Mouse (Mus musculus) midbrain, embryonic 14.5 days (tissue): ENCODE measurements at regions not wholly inside any gene's neighbourhood (a gene's known extent, or its start where the extent isn't known, plus 50 kb on each side); places are given as distances from the start of the nearest gene placed in this dataset.

ENCODE experiments used
- ATAC-seq: fragments of 200-750 bp; cut with Nextera tagmentation; 2 replicates; pipeline ENCODE4 v1.8.0; 2017; ENCODE audit warnings: moderate number of reproducible peaks, moderate library complexity; ENCODE audit not compliant: low FRiP score, low TSS enrichment
- DNase-seq: peaks from one replicate; pipeline ENCODE4 v3.0.0-alpha.2; 2015
- H3K27ac ChIP-seq: fragments of 300-500 bp; sonication (generic); replicated peaks from 2 replicates; pipeline ENCODE4 v1.5.1; 2014; ENCODE audit warnings: mild to moderate bottlenecking, low read depth, low read length, moderate library complexity
- H3K27me3 ChIP-seq: fragments of 300-500 bp; sonication (generic); 2 replicates; pipeline ENCODE4 v1.6.1; 2014; ENCODE audit warnings: low read length, control low read depth, mixed read lengths; ENCODE audit not compliant: control insufficient read depth, insufficient read depth
- H3K36me3 ChIP-seq: fragments of 300-500 bp; sonication (generic); 2 replicates; pipeline ENCODE4 v1.6.1; 2014; ENCODE audit warnings: low read length, control low read depth; ENCODE audit not compliant: control insufficient read depth, insufficient read depth
- H3K4me1 ChIP-seq: fragments of 300-500 bp; sonication (generic); 2 replicates; pipeline ENCODE4 v1.6.1; 2014; ENCODE audit warnings: mild to moderate bottlenecking, antibody characterized with exemption, low read length, control low read depth; ENCODE audit not compliant: control insufficient read depth, insufficient read depth
- H3K4me2 ChIP-seq: fragments of 300-500 bp; sonication (generic); 2 replicates; pipeline ENCODE4 v1.6.1; 2014; ENCODE audit warnings: mild to moderate bottlenecking, low read length, moderate library complexity
- H3K4me3 ChIP-seq: fragments of 300-500 bp; sonication (generic); replicated peaks from 2 replicates; pipeline ENCODE4 v1.5.1; 2014; ENCODE audit warnings: low read depth, low read length
- H3K9ac ChIP-seq: fragments of 300-500 bp; sonication (generic); replicated peaks from 2 replicates; pipeline ENCODE4 v1.6.1; 2014; ENCODE audit warnings: mild to moderate bottlenecking, low read length, moderate library complexity
- H3K9me3 ChIP-seq: fragments of 300-500 bp; sonication (generic); 2 replicates; pipeline ENCODE4 v1.6.1; 2016; ENCODE audit warnings: low read length, control low read depth, mixed read lengths; ENCODE audit not compliant: control insufficient read depth
- WGBS: fragments of 180-500 bp; shearing (Covaris S2); extraction: QIAGEN DNeasy Blood & Tissue Kit; methylation state at CpG from one replicate; pipeline ENCODE4 v1.1.7; 2014; 5-methylcytosine and 5-hydroxymethylcytosine counted together

DNA sequence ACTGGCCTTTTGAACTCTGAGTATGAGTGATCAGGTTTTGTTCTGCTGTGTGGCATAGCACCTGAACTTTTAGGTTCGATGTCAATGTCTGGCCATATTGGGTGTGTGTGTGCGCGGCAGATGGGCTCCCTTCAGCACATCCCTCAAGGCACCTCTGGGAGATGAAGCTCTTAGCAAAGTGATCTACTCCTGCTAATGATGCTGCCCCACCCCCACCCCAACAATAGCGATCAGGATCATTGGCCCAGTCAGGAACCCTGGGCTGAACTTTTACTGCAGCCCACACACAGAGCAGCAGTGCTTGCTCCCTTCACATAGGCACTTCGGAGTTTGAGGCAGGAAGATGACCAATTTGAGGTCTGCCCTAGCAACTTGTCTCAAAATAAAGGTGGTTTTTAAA, 141.9 kb upstream of the Lrig1 start:
- no peaks in the 10 kb centered on the region for H3K36me3 ChIP-seq
- WGBS: 77% methylated on average over 5 of the region's 5 CpGs
- H3K4me3 ChIP-seq: no peak overlapping the region
- no peaks in the 10 kb centered on the region for H3K4me1 ChIP-seq
- ATAC-seq (no peak), DNase-seq (no peak)
- no peak overlapping the region for H3K27ac ChIP-seq
- no peak overlapping the region for H3K4me2 ChIP-seq
- H3K27me3 ChIP-seq: no peaks in the 10 kb centered on the region
- no peak overlapping the region for H3K9ac ChIP-seq
- H3K9me3 ChIP-seq: no peaks in the 10 kb centered on the region

DNA sequence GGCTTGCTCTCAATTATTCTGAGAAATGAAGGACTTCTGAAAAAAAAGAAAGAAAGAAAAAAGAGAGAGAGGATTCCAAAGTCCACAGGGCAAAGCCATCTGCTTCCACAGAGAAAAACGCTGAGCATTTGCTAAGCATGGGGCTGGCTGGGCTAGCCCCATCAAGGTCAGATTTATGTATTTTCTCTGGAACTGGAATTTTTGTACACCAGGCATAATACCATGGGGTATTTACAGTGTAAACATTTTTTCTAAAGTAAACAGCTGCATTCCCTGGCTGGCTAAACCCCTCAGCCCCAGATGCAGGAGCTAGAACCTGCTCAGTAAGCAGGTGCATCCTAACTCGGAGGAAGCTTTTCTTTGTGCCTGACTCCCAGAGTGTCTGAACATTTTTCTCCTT, 135.8 kb upstream of the Lrig1 start:
- no peaks in the 10 kb centered on the region for H3K36me3 ChIP-seq
- H3K9ac ChIP-seq: no peak overlapping the region
- no peaks in the 10 kb centered on the region for H3K9me3 ChIP-seq
- WGBS: 60% methylated on average over 2 of the region's 2 CpGs
- H3K4me2 ChIP-seq: no peak overlapping the region
- no peak overlapping the region for H3K4me3 ChIP-seq
- H3K27ac ChIP-seq: no peak overlapping the region
- DNase-seq (no peak), ATAC-seq (no peak)
- H3K4me1 ChIP-seq: no peaks in the 10 kb centered on the region
- H3K27me3 ChIP-seq: no peaks in the 10 kb centered on the region

DNA sequence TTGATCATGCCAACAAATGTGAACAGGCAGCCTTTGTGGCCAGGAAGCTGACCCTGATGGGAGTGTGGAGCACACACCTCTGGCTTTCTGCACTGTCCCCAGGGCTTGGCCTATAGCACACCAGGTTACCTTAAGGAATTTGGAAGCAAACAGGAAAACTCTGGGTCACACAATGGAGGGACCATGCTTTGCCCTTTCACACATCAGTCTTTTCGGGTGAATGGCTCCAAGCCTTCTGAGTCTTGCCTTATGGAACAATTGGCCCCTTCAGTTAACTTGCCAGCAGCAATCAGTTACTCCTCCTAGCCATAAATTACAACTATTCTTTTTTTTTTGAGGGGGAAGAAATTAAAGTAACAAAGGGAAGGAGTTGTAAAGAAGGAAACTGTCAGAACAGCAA, 134.6 kb upstream of the Lrig1 start:
- H3K9ac ChIP-seq: no peak overlapping the region
- no peaks in the 10 kb centered on the region for H3K9me3 ChIP-seq
- ATAC-seq (no peak), DNase-seq (no peak)
- no peaks in the 10 kb centered on the region for H3K27me3 ChIP-seq
- no peak overlapping the region for H3K4me2 ChIP-seq
- H3K4me3 ChIP-seq: no peak overlapping the region
- no peaks in the 10 kb centered on the region for H3K36me3 ChIP-seq
- no peaks in the 10 kb centered on the region for H3K4me1 ChIP-seq
- H3K27ac ChIP-seq: no peak overlapping the region
- WGBS: 40% methylated on average over 1 of the region's 1 CpGs

DNA sequence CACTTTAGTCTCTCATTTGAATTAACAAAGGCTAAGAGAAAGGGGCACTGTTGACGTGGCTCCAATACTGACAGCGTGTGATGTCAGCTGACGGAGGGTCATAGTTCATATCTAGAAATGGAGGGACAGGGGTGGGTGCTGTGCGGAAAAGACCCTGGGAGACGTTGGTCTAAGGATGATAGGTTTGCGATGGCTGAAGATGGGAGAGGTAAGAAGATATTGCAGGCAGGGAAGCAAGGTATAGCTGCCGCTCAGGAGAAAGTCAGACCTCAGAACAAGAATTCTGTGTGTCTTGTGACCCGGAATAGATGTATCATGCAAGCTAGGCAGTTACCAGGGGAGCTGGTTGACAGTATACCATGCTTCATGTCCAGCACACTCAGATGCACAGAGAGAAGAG, 130.8 kb upstream of the Lrig1 start:
- no peak overlapping the region for H3K27ac ChIP-seq
- 88% methylated on average over 8 of the region's 8 CpGs for WGBS
- no peak overlapping the region for H3K9ac ChIP-seq
- ATAC-seq (no peak), DNase-seq (no peak)
- H3K4me3 ChIP-seq: no peak overlapping the region
- no peak overlapping the region for H3K4me2 ChIP-seq
- H3K4me1 ChIP-seq: no peaks in the 10 kb centered on the region
- H3K36me3 ChIP-seq: no peaks in the 10 kb centered on the region
- H3K9me3 ChIP-seq: no peaks in the 10 kb centered on the region
- H3K27me3 ChIP-seq: no peaks in the 10 kb centered on the region

DNA sequence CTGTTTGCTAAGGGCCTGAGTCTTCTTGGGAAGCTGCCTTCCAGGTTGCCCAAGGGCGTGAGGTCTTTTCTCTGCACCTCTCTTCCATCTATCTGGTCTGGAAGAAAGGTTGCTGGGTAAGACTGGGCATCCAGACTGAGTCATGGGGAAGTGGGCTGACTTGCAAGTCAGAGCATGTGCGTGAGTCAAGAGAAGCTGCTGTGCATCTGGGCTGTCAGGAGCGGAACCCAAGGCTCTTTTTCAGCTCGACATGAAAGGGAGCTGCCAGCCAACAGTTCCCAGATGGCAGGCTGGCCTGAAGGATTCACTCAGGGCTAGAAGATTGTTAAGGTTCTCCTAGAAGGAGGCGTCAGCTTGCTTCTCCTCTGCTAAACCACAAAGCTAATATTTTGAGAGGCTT, 129.3 kb upstream of the Lrig1 start:
- ATAC-seq (no peak), DNase-seq (no peak)
- H3K36me3 ChIP-seq: no peaks in the 10 kb centered on the region
- no peaks in the 10 kb centered on the region for H3K27me3 ChIP-seq
- H3K4me1 ChIP-seq: no peaks in the 10 kb centered on the region
- no peak overlapping the region for H3K27ac ChIP-seq
- no peak overlapping the region for H3K9ac ChIP-seq
- H3K4me2 ChIP-seq: no peak overlapping the region
- H3K4me3 ChIP-seq: no peak overlapping the region
- 87% methylated on average over 5 of the region's 5 CpGs for WGBS
- no peaks in the 10 kb centered on the region for H3K9me3 ChIP-seq

DNA sequence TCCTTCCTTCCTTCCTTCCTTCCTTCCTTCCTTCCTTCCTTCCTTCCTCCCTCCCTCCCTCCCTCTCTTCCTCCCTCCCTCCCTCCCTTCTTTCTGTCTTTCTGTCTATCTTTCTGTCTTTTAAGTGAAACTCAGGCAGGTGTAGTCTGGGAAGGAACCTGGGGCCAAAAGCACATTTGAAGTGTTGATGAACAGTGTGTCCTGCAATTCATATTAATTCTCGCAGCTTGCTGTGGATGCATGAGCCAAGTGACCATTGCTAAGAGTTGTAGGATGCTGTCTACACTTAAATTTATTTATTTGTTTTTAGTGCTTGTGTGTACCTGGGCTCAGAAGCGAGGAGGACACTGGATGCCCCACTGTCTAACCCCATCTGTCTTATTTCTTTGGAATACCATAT, 126.7 kb upstream of the Lrig1 start:
- no peak overlapping the region for H3K4me2 ChIP-seq
- no peak overlapping the region for H3K9ac ChIP-seq
- WGBS: 83% methylated on average over 2 of the region's 2 CpGs
- H3K27ac ChIP-seq: no peak overlapping the region
- no peaks in the 10 kb centered on the region for H3K4me1 ChIP-seq
- DNase-seq (peak; percentile 37), ATAC-seq (no peak)
- no peaks in the 10 kb centered on the region for H3K27me3 ChIP-seq
- no peaks in the 10 kb centered on the region for H3K36me3 ChIP-seq
- no peak overlapping the region for H3K4me3 ChIP-seq
- no peaks in the 10 kb centered on the region for H3K9me3 ChIP-seq

DNA sequence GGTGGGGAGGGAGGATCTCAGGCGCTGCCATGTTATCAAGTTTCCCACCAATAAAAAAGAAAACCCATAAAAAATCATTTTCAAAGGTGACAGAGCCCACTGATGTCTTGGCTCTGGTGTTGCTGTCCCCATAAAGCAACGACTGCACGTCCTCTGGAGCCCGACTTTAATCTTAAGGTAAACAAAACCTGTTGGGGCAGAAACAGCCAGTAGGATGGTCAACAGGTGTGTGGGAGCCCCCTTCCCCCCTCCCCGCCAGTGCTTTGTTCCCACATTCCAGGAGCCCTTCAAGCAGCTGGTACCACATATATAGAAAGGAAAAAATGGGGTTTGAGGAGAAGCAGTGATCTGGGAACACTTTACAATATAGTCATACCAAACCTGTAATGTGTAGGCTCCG, 118.3 kb upstream of the Lrig1 start:
- Histone ChIP-seq H3K27ac (no peak overlapping the region), H3K36me3 (no peaks in the 10 kb centered on the region), H3K4me1 (0 out of 2 replicates have a peak, but pooled peaks cover 4% of the 10 kb centered on the region), H3K4me3 (no peak overlapping the region), H3K9ac (no peak overlapping the region), H3K9me3 (no peaks in the 10 kb centered on the region), H3K27me3 (no peaks in the 10 kb centered on the region), H3K4me2 (no peak overlapping the region)
- whole genome bisulfite sequencing: 68% methylated on average over 6 of the region's 6 CpGs
- no peak for ATAC-seq
- DNase-seq: no peak

DNA sequence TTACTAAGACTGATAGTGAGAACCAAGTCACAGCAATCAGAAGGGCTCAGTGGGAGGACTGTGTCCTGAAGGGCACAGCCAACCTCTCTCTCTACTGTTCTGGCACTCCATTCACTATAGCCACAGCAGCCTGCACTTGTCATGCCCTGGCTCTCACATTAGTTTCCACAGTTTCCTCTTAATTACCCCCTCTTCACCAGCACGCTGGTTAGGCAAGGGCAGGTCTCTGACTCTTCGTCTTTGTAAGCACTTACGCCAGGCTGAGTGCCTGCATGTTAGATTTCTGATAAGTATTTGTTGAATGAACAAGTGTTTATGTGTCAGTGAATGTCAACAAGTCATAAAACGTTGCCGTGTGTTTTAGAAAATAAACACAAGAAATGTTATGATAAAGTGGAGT, 116.2 kb upstream of the Lrig1 start:
- ATAC-seq: no peak

DNA sequence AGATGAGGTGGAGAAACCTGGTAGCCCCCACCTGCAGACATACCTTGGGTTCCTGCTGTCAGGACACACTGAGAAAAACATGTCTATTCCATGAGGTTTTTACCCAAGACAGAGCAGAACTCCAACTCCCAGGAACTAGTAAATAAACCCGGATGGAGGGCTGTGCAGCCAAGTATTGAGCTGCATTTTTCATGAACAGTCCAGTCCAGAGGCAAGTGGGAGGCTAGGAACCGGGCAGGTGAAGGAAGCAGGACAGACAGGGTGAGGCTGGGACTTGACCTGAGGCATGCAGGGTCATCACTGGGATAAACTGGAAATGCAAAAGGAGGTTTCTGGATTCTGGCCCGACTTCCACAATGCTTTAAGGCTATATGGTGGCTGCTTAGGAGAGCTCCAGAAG, 114.8 kb upstream of the Lrig1 start:
- Histone ChIP-seq H3K4me1 (0 out of 2 replicates have a peak, but pooled peaks cover 4% of the 10 kb centered on the region), H3K4me3 (no peak overlapping the region), H3K27ac (no peak overlapping the region), H3K36me3 (no peaks in the 10 kb centered on the region), H3K27me3 (no peaks in the 10 kb centered on the region), H3K4me2 (no peak overlapping the region), H3K9ac (no peak overlapping the region), H3K9me3 (no peaks in the 10 kb centered on the region)
- ATAC-seq (no peak; the same call in 1 of the 2 replicates), DNase-seq (no peak)
- 48% methylated on average over 3 of the region's 3 CpGs for WGBS

More for the DNA sequence above, 116.2 kb upstream of the Lrig1 start:
- WGBS: 84% methylated on average over 5 of the region's 5 CpGs
- H3K4me1 ChIP-seq: 0 out of 2 replicates have a peak, but pooled peaks cover 4% of the 10 kb centered on the region
- H3K27me3 ChIP-seq: no peaks in the 10 kb centered on the region
- no peak overlapping the region for H3K9ac ChIP-seq
- no peak overlapping the region for H3K27ac ChIP-seq
- H3K9me3 ChIP-seq: no peaks in the 10 kb centered on the region
- no peak overlapping the region for H3K4me3 ChIP-seq
- no peak overlapping the region for H3K4me2 ChIP-seq
- H3K36me3 ChIP-seq: no peaks in the 10 kb centered on the region
- DNase-seq: no peak
